Mouse (Mus musculus) hindbrain, embryonic 13.5 days (tissue): ENCODE measurements around the gene Acta2. TPM values are rescaled to one million over a fixed set of nuclear protein-coding genes. Genes with fewer than 3 reads are reported as not detected.

Experiments used
- ATAC-seq: fragments of 200-750 bp; cut with Nextera tagmentation; 2 replicates; pipeline ENCODE4 v1.8.0; 2017; ENCODE audit warnings: moderate TSS enrichment; ENCODE audit not compliant: low FRiP score
- H3K27ac ChIP-seq: fragments of 300-500 bp; sonication (generic); 2 replicates; pipeline ENCODE4 v1.5.1; 2015; ENCODE audit warnings: inconsistent platforms, mild to moderate bottlenecking, moderate library complexity
- H3K27me3 ChIP-seq: fragments of 300-500 bp; sonication (generic); 2 replicates; pipeline ENCODE4 v1.6.1; 2015; ENCODE audit warnings: mild to moderate bottlenecking, inconsistent platforms
- H3K36me3 ChIP-seq: fragments of 300-500 bp; sonication (generic); 2 replicates; pipeline ENCODE4 v1.6.1; 2015; ENCODE audit warnings: mild to moderate bottlenecking, inconsistent platforms
- H3K4me1 ChIP-seq: fragments of 300-500 bp; sonication (generic); replicated peaks from 2 replicates; pipeline ENCODE4 v1.6.1; 2015; ENCODE audit warnings: inconsistent platforms
- H3K4me2 ChIP-seq: fragments of 300-500 bp; sonication (generic); 2 replicates; pipeline ENCODE4 v1.6.1; 2015; ENCODE audit warnings: inconsistent platforms, mild to moderate bottlenecking, moderate library complexity
- H3K4me3 ChIP-seq: fragments of 300-500 bp; sonication (generic); 2 replicates; pipeline ENCODE4 v1.5.1; 2015; ENCODE audit warnings: mild to moderate bottlenecking, inconsistent platforms
- H3K9ac ChIP-seq: fragments of 300-500 bp; sonication (generic); 2 replicates; pipeline ENCODE4 v1.6.1; 2015; ENCODE audit warnings: mild to moderate bottlenecking, inconsistent platforms
- H3K9me3 ChIP-seq: fragments of 300-500 bp; sonication (generic); 2 replicates; pipeline ENCODE4 v1.6.1; 2016; ENCODE audit warnings: inconsistent platforms
- WGBS: fragments of 180-500 bp; shearing (Covaris S2); methylation state at CpG from one replicate; pipeline ENCODE4 v1.1.7; 2015; 5-methylcytosine and 5-hydroxymethylcytosine counted together
- polyA plus RNA-seq: library from polyadenylated mRNA; unstranded; fragments of >200 nt; fragmentation: Nextera tagmentation; extraction: Ambion mirVana; gene quantifications from 2 replicates; pipeline ENCODE4 v1.2.1, GENCODE M21; 2015

Gene Acta2
- polyA plus RNA-seq, 1 experiment from 2014 or later, result 19.5 TPM

DNA sequence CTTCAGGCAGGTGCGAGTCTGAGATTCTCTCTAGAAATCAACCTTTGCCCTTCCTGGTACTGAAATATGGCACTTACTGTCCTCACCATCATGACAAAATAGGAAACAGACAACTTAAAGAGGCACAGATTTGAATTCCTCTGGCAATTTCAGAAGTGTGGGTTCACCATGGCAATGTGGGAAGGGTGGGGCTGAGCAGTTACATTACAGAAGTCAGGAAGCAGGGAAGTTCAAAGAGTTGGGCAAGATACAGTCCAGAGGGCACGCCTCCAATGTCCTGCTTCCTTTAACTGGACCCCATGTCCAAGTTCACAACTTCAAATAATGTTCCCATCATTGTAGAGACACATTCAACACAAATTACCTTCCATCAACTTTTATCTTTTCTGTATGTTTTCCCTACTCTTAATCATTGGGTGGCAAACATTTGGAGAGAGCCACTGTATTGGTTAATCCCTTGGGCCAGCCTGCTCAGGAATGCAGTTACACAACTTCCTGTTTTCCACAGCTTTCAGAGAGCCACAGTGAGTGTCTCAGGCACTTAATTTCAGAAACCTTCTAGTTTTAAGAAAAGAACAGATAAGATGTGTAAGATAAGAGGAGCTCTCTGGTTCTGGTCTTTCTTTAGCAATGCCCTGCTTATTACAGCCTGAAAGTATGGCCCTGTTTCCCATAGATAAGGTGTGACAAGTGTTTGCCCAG is 7.0 kb upstream of the Acta2 start:
- WGBS, result 81% methylated on average over 2 of the region's 2 CpGs
- H3K27me3 ChIP-seq, result no peaks in the 10 kb centered on the region
- H3K4me2 ChIP-seq, result no peak overlapping the region
- no peak overlapping the region for H3K9ac ChIP-seq
- no peak overlapping the region for H3K4me3 ChIP-seq
- no peak overlapping the region for H3K27ac ChIP-seq
- no peaks in the 10 kb centered on the region for H3K36me3 ChIP-seq
- no peaks in the 10 kb centered on the region for H3K4me1 ChIP-seq
- no peak for ATAC-seq
- H3K9me3 ChIP-seq, result no peaks in the 10 kb centered on the region

DNA sequence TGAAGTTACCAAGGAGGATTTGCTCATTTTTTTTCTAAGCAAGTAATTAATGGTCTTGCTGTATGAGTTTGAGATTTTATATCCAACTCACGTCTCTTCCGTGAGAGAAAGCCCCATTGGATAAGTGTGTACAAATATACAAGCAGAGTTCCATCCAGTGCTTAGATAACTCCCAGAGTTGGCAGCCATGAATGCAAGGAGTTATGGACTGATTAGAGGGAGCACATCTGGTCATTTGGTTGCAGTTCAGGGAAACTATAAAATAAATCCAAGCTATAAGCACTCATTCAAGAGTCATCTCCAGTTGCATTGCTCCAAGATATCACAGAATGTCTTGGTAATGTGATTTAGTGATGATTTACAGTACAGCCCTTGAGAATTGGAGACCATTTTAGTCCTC is 1.5 kb upstream of the Acta2 start:
- no peak for ATAC-seq
- 92% methylated on average over 2 of the region's 2 CpGs for WGBS
- H3K4me1 ChIP-seq, result no peaks in the 10 kb centered on the region
- H3K27me3 ChIP-seq, result no peaks in the 10 kb centered on the region
- no peaks in the 10 kb centered on the region for H3K36me3 ChIP-seq
- H3K4me2 ChIP-seq, result no peak overlapping the region
- H3K27ac ChIP-seq, result no peak overlapping the region
- H3K4me3 ChIP-seq, result no peak overlapping the region
- no peak overlapping the region for H3K9ac ChIP-seq
- H3K9me3 ChIP-seq, result no peaks in the 10 kb centered on the region

- no peaks in the 10 kb centered on the region for H3K27me3 ChIP-seq
- no peak overlapping the region for H3K9ac ChIP-seq
- no peak overlapping the region for H3K27ac ChIP-seq
- no peak overlapping the region for H3K4me2 ChIP-seq
- H3K9me3 ChIP-seq, result no peaks in the 10 kb centered on the region
- ATAC-seq, result no peak
- no peaks in the 10 kb centered on the region for H3K4me1 ChIP-seq
- no peaks in the 10 kb centered on the region for H3K36me3 ChIP-seq
- H3K4me3 ChIP-seq, result no peak overlapping the region
- WGBS, result 78% methylated on average over 5 of the region's 5 CpGs
These were observed 759 bp upstream of the Acta2 start for GRCm38 (mm10) chr19:34256149-34256548.

GRCm38 (mm10) chr19:34254101-34254879 is 1.1 kb downstream of the Acta2 start:
- no peak overlapping the region for H3K27ac ChIP-seq
- 60% methylated on average over 14 of the region's 14 CpGs for WGBS
- H3K27me3 ChIP-seq, result no peaks in the 10 kb centered on the region
- ATAC-seq, result no peak
- no peak overlapping the region for H3K4me2 ChIP-seq
- no peaks in the 10 kb centered on the region for H3K4me1 ChIP-seq
- H3K9ac ChIP-seq, result no peak overlapping the region
- no peaks in the 10 kb centered on the region for H3K36me3 ChIP-seq
- no peak overlapping the region for H3K4me3 ChIP-seq
- H3K9me3 ChIP-seq, result no peaks in the 10 kb centered on the region

- H3K9me3 ChIP-seq, result no peaks in the 10 kb centered on the region
- no peak overlapping the region for H3K4me3 ChIP-seq
- H3K27ac ChIP-seq, result no peak overlapping the region
- WGBS, result 84% methylated on average over 9 of the region's 9 CpGs
- H3K4me1 ChIP-seq, result no peaks in the 10 kb centered on the region
- no peaks in the 10 kb centered on the region for H3K27me3 ChIP-seq
- H3K36me3 ChIP-seq, result no peaks in the 10 kb centered on the region
- H3K4me2 ChIP-seq, result no peak overlapping the region
- H3K9ac ChIP-seq, result no peak overlapping the region
- no peak for ATAC-seq
These were observed 2.9 kb downstream of the Acta2 start for GRCm38 (mm10) chr19:34252450-34252849.

DNA sequence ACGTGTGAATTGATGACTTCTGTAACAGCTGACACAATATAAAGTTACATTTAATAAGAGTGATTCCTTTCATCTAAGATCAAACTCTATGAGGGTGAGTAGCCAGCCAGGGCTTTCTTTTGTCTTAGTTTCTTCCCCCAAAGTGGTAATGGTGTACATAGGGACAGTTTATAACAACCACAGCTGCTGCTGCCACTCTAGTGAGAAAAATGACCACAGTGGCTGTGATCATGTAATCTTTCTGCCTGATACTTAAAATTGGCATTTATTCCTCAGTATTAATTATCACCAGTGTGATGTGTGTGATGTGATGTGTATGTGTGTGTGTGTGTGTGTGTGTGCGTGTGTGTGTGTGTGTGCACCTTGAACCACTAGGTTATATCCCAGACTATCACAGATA is 3.5 kb downstream of the Acta2 start:
- Histone ChIP-seq H3K36me3 (no peaks in the 10 kb centered on the region), H3K4me1 (no peaks in the 10 kb centered on the region), H3K9ac (no peak overlapping the region), H3K27ac (no peak overlapping the region), H3K27me3 (no peaks in the 10 kb centered on the region), H3K4me3 (no peak overlapping the region), H3K4me2 (no peak overlapping the region), H3K9me3 (no peaks in the 10 kb centered on the region)
- no peak for ATAC-seq
- WGBS, result 85% methylated on average over 2 of the region's 2 CpGs

- Histone ChIP-seq H3K4me1 (no peaks in the 10 kb centered on the region), H3K9ac (no peak overlapping the region), H3K27me3 (no peaks in the 10 kb centered on the region), H3K36me3 (no peaks in the 10 kb centered on the region), H3K4me2 (no peak overlapping the region), H3K4me3 (no peak overlapping the region), H3K9me3 (no peaks in the 10 kb centered on the region), H3K27ac (no peak overlapping the region)
- WGBS, result 87% methylated on average over 4 of the region's 4 CpGs
- no peak for ATAC-seq
These were observed 4.8 kb downstream of the Acta2 start for GRCm38 (mm10) chr19:34250621-34251020.

GRCm38 (mm10) chr19:34248558-34248957 is 6.8 kb downstream of the Acta2 start:
- Histone ChIP-seq H3K4me1 (no peaks in the 10 kb centered on the region), H3K4me2 (no peak overlapping the region), H3K4me3 (no peak overlapping the region), H3K27ac (no peak overlapping the region), H3K27me3 (no peaks in the 10 kb centered on the region), H3K9ac (no peak overlapping the region), H3K9me3 (no peaks in the 10 kb centered on the region), H3K36me3 (no peaks in the 10 kb centered on the region)
- 89% methylated on average over 5 of the region's 5 CpGs for WGBS
- ATAC-seq, result no peak

- H3K27ac ChIP-seq, result no peak overlapping the region
- ATAC-seq, result peak; percentile 73; the same call in 1 of the 2 replicates
- H3K4me3 ChIP-seq, result no peak overlapping the region
- H3K27me3 ChIP-seq, result no peaks in the 10 kb centered on the region
- 17% methylated on average over 6 of the region's 6 CpGs for WGBS
- H3K9me3 ChIP-seq, result no peaks in the 10 kb centered on the region
- H3K9ac ChIP-seq, result no peak overlapping the region
- H3K4me1 ChIP-seq, result no peaks in the 10 kb centered on the region
- peaks cover 4% of the 10 kb centered on the region; the same call in 1 of the 2 replicates for H3K36me3 ChIP-seq
- no peak overlapping the region for H3K4me2 ChIP-seq
These were observed 11.3 kb downstream of the Acta2 start for GRCm38 (mm10) chr19:34244056-34244455.

DNA sequence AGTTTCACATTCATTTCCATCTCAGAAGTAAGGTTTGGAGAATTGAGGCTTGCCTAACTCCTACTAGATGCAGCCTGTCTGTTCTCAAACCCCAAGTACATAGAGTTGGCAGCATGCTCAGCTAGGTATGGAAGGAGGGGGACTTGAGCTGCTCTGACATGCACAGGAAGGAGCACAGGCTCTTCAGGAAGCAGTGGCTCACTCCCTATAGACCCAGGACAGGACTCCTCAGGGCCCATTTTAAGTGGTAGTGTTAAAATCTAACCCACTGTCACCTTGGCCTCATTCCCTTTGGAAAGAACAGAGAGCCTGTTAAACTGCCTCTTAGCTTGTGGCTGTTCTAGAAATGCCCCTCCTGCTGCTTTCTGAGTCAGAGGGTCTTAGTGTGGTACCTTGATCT is 12.5 kb downstream of the Acta2 start:
- Histone ChIP-seq H3K4me2 (no peak overlapping the region), H3K27me3 (no peaks in the 10 kb centered on the region)

GRCm38 (mm10) chr19:34241247-34241915 is 14.0 kb downstream of the Acta2 start:
- Histone ChIP-seq H3K4me3 (no peak overlapping the region), H3K4me1 (no peaks in the 10 kb centered on the region), H3K9ac (no peak overlapping the region), H3K27ac (no peak overlapping the region), H3K27me3 (no peaks in the 10 kb centered on the region), H3K9me3 (no peaks in the 10 kb centered on the region), H3K4me2 (no peak overlapping the region), H3K36me3 (peaks cover 9% of the 10 kb centered on the region; the same call in 1 of the 2 replicates)
- 70% methylated on average over 15 of the region's 15 CpGs for WGBS
- no peak for ATAC-seq

More for the DNA sequence above, 12.5 kb downstream of the Acta2 start:
- Histone ChIP-seq H3K4me3 (no peak overlapping the region), H3K9me3 (no peaks in the 10 kb centered on the region), H3K36me3 (peaks cover 4% of the 10 kb centered on the region; the same call in 1 of the 2 replicates), H3K4me1 (no peaks in the 10 kb centered on the region), H3K9ac (no peak overlapping the region), H3K27ac (no peak overlapping the region)
- no peak for ATAC-seq

DNA sequence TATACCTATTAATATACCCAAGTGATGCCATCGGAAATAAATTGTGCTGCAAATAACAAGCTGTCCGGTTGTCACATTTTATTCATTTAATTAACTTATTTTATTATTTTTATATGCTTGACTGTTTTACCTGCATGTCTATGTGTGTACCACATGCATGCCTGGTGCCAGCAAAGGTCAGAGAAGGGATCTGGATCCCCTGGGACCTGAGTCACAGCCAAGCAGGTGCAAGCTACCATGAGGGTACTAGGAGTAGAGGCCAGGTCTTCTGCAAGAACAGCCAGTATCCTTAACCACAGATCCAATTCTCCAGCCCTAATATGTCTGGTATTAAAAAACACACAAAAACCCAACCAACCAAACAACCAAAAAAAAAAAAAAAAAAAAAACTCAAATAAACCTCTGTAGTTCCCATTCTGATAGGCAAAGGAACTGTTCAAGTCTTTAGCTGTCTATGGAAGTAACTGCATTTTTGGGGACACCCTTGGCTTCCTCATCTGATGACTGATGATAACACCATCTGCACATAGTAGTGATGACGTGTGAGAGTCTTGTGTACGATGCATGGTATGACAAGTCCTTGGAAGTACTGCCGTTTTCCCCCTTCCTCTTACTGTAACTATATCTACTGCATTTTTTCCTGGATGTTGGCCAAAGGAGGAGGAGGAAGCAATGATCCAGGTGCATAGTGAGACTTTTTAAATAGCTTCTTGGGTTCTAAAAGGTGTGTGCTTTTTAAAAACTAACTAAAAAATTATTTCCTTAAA is 14.9 kb downstream of the Acta2 start:
- Histone ChIP-seq H3K9me3 (no peaks in the 10 kb centered on the region), H3K36me3 (peaks cover 9% of the 10 kb centered on the region; the same call in 1 of the 2 replicates), H3K4me2 (no peak overlapping the region), H3K27me3 (no peaks in the 10 kb centered on the region), H3K4me1 (no peaks in the 10 kb centered on the region), H3K4me3 (no peak overlapping the region), H3K9ac (no peak overlapping the region), H3K27ac (no peak overlapping the region)
- WGBS, result 94% methylated on average over 5 of the region's 5 CpGs
- no peak for ATAC-seq
